Mouse (Mus musculus) frontal cortex, postnatal 14 days (tissue): ENCODE results near the gene Ebf3.

Source experiments
- DNase-seq, 2 experiments: peaks; one replicate each; pipeline ENCODE4 v3.0.0; 2022; ENCODE audit warnings: low spot score in 2 of 2

The Ebf3 gene

DNA sequence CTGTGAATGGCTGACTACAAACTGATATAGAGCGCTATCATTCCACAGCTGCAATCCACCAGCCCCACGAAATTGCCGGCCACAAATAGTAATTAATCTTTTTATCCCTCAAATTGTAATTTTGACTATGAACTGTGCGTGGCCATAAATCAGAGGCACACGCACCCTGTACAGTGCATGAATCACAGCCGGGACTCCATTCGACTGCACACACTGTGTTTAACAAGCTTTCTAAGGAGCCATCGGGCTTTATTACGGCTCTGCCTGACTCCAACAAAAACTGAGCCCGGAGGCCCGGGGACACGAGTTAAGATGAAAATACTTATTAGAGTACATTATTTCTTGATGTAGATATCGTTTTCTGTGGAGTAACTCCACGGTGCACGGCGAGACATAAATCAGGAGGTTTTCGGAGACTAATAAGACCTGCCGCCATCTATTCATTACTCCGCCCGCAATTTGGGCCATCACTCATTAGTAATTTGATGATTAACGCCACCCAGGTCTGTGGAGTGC, 107.4 kb downstream of the Ebf3 start:
- no peak for DNase-seq

DNA sequence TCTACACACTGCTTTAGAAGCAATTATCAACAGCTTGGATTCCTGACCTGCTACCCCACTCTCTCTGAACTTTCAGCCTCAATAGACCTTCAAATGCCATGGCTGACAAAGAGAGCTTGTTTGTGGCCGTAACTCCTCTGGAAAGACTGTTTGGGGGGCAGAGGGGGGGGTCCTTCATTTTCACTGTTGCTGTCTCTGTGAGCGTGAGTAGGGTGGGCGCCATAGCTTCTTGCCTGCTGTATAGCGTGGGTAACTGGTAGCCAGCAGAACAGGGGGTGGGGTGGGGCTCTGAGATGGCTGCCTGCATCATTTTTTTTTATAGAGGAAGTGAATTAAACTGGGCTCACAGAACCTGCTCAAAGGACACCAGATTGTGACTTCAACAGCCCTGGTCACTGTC, 114.7 kb downstream of the Ebf3 start:
- DNase-seq, result no peak

DNA sequence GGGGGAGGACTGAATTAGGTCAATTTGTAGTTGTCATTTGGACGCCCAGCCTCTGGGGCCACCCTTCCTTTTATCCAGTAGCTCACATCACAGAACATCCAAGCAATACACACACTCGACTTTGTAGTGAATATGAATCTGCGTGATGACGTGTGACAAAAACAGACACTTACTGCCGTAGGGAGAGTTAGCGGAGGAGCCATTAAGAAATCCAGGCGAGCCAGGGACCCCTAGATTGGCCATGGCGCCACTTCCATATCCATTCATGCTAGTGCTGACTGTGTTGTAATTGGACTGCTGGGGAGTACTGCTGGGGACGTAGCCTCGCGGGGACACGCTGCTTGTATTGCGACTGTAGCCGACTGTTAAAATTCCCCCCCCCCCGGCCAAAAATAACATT, 115.3 kb downstream of the Ebf3 start:
- DNase-seq, result no peak

DNA sequence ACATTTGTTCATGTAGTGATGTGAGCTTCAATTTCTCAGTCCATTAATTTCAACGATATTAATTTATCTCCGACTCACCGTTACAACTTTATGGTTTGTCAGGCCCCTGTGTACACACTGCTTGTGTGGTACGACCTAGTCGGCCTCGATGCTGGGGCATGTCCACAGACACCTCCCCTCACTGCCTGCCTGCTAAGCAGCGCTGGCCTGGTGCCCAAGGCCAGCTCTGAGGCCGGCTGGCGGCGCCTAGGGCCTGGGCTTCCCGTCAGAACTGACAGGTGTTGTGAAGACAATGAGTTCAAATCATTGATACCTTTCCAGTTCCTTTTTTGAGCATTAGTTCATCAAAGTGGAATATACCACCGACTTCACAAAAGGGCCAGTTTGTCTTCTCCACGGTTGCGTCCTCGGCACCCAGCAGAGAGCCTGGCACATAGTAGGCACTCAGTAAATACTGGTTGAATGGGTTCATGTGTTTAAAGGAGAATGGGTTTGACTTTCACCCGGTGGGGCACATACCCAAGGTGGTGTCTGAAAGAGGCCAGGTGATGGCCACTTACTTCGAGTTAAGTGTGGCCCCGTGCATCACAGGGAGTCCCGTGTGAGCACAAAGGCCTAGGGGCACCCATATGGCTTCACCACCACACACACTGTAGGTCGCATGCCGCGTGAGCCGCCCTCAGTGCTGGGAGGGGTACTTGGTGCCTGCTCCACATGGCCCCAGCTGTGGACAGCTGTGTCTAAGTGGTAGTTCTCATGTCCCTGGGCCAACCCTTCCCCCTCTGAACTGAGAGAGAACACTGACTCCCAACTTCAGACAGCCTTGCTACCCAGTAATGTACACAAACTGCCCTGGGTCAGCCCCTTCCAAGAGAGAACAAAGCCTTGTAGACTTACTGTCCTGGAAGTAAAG, 116.9 kb downstream of the Ebf3 start:
- no peak for DNase-seq

DNA sequence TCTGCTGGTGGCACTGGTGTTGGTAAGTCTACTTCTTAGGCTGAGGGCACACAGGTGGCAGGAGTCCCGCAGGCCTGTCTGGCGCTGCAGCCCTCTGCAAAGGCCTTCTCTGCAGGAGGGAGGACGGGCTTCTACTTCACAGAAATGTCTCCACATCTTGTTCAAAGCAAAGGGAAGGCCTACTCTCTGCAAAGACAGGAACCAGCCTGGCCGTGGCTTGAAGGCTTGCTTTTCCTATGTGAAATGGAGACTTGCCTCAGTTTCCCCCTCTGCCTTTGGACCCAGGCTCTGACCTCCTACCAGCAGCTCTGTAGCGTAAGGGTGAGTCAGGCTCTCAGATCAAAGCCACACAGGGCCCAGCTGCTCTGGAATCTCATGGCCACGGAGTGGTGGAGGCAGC, 117.7 kb downstream of the Ebf3 start:
- no peak for DNase-seq

DNA sequence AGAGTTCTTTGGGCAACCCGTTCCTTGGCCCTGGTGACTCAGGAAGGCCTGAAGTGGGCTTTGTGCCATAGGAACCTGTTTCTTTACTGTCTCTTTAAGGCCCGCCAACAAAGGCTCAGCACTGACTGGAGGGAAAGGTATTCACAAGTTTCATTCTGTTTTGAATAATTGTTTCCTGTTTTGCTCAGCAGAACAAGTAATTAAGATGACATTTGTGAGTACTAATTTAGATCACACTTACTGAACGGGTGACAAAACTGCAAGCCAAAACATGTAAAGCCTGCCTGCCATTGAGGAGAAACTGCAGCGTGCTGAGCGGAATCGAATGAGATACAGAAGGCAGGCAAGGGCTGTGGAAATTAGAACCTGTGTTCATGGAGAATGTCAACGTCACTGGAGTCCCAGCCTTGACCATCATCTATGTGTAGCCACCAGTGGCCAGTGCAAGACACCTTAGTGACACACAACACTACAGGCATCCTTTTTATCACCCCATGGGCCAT, 121.4 kb downstream of the Ebf3 start:
- no peak for DNase-seq

DNA sequence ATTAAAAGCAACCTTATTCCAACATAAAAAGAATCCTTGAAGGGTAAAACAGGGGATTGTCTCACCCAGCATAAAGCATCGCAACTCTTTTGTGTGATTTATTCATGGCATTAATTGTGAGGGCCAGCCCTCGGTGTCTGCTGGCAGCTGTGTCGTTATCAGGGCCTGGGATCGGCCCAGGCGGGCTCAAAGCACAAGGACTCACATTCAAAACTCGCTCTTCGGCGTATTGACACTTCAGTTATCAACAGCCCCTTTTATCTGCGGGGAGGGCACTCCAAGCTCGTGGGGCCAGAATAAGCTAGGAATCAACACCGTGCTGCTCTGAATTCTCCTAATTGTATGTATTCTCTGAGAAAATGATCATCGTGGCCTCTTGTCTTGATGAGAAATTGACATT, 122.4 kb downstream of the Ebf3 start:
- DNase-seq, result no peak

DNA sequence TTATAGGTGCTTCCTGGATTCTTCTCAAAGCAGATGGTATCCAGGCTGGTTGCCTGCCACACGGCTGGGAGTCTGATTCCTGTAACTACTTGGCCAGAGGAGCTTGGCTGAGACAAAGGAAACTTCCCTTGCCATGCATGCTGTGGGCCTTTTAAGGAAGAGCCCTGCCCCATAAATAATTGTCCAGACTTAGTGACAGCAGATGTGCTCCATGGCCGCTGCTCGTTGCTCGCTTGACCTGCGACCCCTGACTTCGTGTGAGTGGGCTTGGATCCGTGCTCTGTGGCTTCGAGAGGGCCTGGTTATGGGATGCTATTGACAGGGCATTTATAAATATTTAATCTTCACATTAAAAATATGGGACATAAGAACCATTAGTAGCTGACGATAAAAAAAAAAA, 142.0 kb downstream of the Ebf3 start:
- DNase-seq, result no peak

DNA sequence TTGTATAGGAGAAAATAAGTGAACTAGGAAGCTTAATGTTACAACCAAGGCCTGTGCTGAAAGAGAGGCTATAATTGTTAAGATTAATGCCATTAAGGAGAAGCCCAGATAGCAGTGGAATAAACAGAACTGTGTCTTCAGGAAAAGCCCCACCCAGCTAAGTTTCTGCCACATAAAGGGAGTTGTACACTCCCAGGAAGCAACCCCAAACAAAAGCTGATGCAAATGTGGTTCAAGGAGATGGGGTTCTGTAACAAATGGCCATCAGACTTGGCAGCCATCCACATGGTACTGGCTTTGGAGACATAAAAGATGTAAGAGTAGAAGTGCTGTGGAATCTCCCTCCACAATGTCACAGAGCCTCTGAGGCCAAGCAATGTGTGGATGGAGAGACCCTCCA, 155.2 kb downstream of the Ebf3 start:
- no peak for DNase-seq

DNA sequence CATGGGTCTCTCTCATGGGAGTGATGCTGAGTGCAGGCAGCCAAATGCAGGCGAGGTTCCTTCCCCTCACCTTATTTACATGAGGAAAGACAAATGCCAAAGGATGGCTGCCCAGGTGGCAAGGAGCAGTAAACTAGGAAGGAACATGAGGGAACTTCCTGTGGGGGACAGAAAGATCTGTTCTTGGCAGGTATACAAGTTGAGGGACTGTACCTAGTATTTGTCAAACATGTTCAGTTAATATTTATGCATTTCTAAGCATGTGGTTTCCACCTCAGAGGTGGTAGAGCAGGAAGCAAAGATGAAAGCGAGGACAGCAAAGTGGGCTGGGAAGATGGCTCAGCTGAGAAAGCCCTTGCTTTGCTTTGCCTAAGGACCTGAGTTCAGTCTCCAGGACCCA, 159.6 kb downstream of the Ebf3 start:
- no peak for DNase-seq

DNA sequence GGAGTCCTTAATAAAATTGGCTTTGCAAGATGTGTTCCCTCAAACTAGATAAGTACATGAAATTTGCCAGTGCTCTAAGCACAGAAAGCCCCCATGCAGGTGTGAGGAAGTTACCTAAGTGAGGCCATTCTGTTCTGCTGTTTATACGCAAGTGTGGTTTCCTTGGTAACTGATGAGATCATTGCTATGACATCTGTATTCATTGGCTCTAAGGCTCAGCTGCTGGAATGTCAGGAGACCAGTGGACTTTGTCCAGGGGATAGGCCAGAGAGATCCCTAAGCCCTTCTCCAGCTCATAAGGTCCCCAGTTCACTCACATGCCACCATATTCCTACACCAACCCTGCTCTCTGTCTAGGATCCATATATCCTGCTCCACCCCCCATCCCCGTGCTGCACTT, 162.4 kb downstream of the Ebf3 start:
- DNase-seq, result no peak

DNA sequence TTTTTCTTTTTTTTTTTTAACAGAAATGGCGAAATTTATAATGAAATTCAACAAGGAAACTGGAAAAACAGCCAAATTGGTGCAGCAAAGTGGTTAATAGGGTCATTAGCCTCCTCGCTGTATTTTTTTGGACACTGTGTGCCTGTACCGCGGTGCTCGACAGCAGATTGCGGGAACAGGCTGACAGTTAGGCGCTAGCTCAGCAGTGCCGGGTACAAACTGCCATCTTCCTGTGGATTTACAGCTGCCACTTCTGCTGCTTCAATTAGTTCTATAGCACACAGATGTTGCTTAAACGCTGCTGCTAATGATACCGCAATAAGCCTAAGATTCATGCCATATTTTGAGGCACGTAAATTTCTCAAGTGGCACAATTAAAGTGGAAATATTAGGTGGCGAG, 167.1 kb downstream of the Ebf3 start:
- DNase-seq, result no peak
